Mouse (Mus musculus) embryonic facial prominence, embryonic 10.5 days (tissue): ENCODE data around the gene Sult1b1. TPM values are rescaled to one million over a fixed set of nuclear protein-coding genes. Genes with fewer than 3 reads are reported as not detected.

ENCODE experiments used
- DNase-seq: peaks from one replicate; pipeline ENCODE4 v3.0.0-alpha.2; 2017; ENCODE audit warnings: low spot score
- H3K27ac ChIP-seq: fragments of 300-500 bp; sonication (generic); replicated peaks from 2 replicates; pipeline ENCODE4 v1.5.1; 2016; ENCODE audit warnings: mild to moderate bottlenecking
- H3K27me3 ChIP-seq: fragments of 300-500 bp; sonication (generic); replicated peaks from 2 replicates; pipeline ENCODE4 v1.6.1; 2016; ENCODE audit warnings: low read depth, mild to moderate bottlenecking; ENCODE audit not compliant: poor library complexity, severe bottlenecking
- H3K36me3 ChIP-seq: fragments of 300-500 bp; sonication (generic); replicated peaks from 2 replicates; pipeline ENCODE4 v1.6.1; 2016; ENCODE audit warnings: mild to moderate bottlenecking, moderate library complexity
- H3K4me1 ChIP-seq: fragments of 300-500 bp; sonication (generic); 2 replicates; pipeline ENCODE4 v1.6.1; 2016
- H3K4me3 ChIP-seq: fragments of 300-500 bp; sonication (generic); 2 replicates; pipeline ENCODE4 v1.5.1; 2016; ENCODE audit warnings: mild to moderate bottlenecking, moderate library complexity
- H3K9me3 ChIP-seq: fragments of 300-500 bp; sonication (generic); 2 replicates; pipeline ENCODE4 v1.6.1; 2016; ENCODE audit warnings: mild to moderate bottlenecking
- WGBS: fragments of 180-500 bp; shearing (Covaris S2); methylation state at CpG from one replicate; pipeline ENCODE4 v1.1.7; 2016; 5-methylcytosine and 5-hydroxymethylcytosine counted together
- polyA plus RNA-seq: library from polyadenylated mRNA; unstranded; fragments of >200 nt; fragmentation: Nextera tagmentation; extraction: Ambion mirVana; gene quantifications from 2 replicates; pipeline ENCODE4 v1.2.1, GENCODE M21; 2016

The Sult1b1 gene
- 0.20 TPM in 1 of 2 replicates, not detected in the other for polyA plus RNA-seq

DNA sequence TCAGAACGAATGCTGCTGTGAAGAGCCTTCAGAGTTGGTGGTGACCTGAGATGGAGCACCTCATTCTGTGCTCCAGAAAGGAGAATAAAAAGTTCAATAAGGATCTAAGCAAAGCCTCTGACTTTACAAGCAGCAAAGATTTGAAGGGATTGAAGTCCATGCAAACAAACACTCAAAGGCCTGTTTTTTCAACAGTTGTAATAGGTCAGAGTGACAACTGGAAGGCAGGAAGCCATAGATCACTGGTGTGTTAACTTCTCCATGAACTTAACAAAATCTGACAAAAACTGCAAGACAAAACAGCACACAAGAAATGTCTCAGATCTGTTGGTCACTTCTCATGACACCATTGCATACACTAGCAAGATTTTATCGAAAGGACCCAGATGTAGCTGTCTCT is at the start of gene Sult1b1:
Gene Sult1b1 (minus strand): TSS at position 85 of the 400 bp plus-strand sequence.
- Histone ChIP-seq H3K9me3 (no peaks in the 10 kb centered on the region), H3K27ac (no peak within 1 kb of the TSS), H3K4me1 (no peaks in the 10 kb centered on the region), H3K27me3 (no peaks in the 10 kb centered on the region), H3K36me3 (no peaks in the 10 kb centered on the region), H3K4me3 (no peak within 1 kb of the TSS)
- DNase-seq = no peak
- 91% methylated on average over 2 of the region's 2 CpGs for WGBS

DNA sequence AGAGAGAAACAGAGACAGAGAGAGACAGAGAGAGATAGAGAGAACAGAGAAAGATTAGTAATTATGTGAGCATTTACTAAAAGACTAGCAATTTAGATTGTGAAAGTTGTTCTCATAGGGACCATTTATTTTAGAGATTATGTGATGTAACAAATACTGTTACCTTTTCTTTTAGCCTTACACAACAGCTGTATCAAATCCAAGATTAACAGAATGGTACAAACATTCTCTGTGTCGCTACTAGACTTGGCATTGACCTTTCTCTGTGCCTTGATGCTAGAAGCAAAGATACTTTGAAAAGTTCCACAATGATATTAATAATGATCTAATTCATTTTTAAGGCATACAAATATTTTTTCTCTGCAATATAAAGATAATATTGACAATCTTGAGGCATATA is 42.4 kb upstream of the Sult1b1 start:
- no peaks in the 10 kb centered on the region for H3K4me1 ChIP-seq
- no peaks in the 10 kb centered on the region for H3K9me3 ChIP-seq
- 90% methylated on average over 1 of the region's 1 CpGs for WGBS
- no peaks in the 10 kb centered on the region for H3K27me3 ChIP-seq
- no peak overlapping the region for H3K27ac ChIP-seq
- no peak for DNase-seq
- no peak overlapping the region for H3K4me3 ChIP-seq
- no peaks in the 10 kb centered on the region for H3K36me3 ChIP-seq

DNA sequence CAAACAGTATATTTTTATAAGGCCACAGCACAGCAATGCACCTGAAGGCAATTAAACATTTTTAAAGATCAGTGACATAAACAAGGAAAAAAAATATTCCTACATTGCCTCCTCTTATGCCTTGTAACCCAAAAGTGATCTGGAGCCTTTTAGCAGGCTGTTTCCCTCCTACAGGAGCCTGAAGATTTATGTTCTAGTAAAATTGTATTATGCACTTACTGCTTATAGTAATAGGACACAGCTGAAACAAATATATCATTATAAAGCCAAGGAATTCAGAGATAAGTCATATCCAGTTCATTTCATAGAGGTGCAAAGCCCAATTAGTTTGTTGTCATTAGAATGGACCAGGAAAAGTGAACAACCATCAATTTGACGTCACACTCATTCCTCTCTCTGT is 36.2 kb upstream of the Sult1b1 start:
- H3K9me3 ChIP-seq = no peaks in the 10 kb centered on the region
- no peak overlapping the region for H3K27ac ChIP-seq
- H3K27me3 ChIP-seq = no peaks in the 10 kb centered on the region
- no peaks in the 10 kb centered on the region for H3K4me1 ChIP-seq
- 55% methylated on average over 1 of the region's 1 CpGs for WGBS
- no peak for DNase-seq
- no peak overlapping the region for H3K4me3 ChIP-seq
- no peaks in the 10 kb centered on the region for H3K36me3 ChIP-seq

DNA sequence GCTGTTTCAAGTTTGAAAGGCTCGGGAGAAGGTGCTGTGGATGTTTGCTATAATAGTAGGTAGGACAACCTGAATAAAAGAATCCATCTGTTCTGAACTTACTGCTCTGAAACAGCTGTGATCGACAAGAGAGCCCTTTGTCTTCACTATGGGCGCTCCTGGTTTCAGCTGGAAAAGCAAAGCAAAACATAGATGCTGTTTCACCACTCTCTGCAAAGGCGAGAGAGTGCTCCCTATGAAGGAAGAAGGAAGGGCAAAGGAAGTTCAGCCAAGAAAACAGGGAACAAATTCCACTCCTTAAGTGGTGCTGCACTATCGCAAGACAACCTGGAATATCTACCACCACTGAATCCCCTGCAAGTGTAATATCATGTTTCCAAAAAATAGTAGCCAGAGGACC is 35.5 kb upstream of the Sult1b1 start:
- H3K9me3 ChIP-seq = no peaks in the 10 kb centered on the region
- WGBS = 36% methylated on average over 5 of the region's 5 CpGs
- DNase-seq = peak; percentile 15
- H3K27me3 ChIP-seq = no peaks in the 10 kb centered on the region
- H3K4me3 ChIP-seq = no peak overlapping the region
- no peak overlapping the region; the same call in 1 of the 2 replicates for H3K27ac ChIP-seq
- H3K36me3 ChIP-seq = no peaks in the 10 kb centered on the region
- H3K4me1 ChIP-seq = no peaks in the 10 kb centered on the region

DNA sequence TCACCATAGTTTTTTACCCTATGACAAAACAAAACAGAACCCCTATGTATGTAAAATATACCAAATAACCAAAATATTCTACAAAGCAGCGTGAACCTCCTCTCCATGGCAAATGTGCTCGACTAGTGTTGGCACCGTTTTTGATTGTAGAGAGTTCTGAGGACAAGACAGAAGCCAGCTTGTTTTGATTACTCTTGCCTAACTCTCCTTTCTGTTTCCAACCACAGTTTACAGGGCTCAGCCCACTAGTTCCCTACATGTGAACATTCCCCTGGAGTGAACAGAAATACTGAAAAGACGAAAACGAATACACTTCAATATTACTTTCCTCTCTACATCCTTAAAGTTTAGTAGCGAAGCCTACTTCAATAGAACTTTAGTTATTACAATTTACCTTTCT is 34.8 kb upstream of the Sult1b1 start:
- H3K27ac ChIP-seq = no peak overlapping the region

DNA sequence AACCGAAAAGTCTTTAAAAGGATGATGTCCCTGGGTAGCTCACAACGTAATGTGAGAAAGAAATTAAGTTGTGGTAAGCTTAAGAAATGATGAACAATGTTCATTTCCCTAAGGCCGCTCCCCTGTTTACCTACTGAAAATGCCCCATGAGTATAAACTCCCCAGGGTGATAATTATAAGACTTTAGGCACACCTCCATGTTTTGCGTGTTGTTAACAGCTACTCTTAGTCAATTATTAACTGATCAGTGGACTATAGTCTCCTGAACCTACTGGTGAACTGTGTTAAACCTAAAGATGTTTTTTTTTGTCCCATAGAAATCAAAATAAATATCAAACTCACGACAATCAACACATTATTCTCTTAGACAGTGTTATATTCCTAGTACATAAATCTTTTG is 30.9 kb upstream of the Sult1b1 start, which contains the start of gene Sult1d1:
Gene Sult1d1 (minus strand): TSS at position 183 of the 400 bp plus-strand sequence.
- Histone ChIP-seq H3K27me3 (no peaks in the 10 kb centered on the region), H3K4me1 (no peaks in the 10 kb centered on the region), H3K36me3 (no peaks in the 10 kb centered on the region), H3K4me3 (no peak within 1 kb of the TSS), H3K27ac (no peak within 1 kb of the TSS), H3K9me3 (no peaks in the 10 kb centered on the region)
- no peak for DNase-seq
- 88% methylated on average over 5 of the region's 5 CpGs for WGBS

More for the DNA sequence above, 34.8 kb upstream of the Sult1b1 start:
- WGBS = 73% methylated on average over 6 of the region's 6 CpGs
- H3K4me3 ChIP-seq = no peak overlapping the region
- H3K9me3 ChIP-seq = no peaks in the 10 kb centered on the region
- no peaks in the 10 kb centered on the region for H3K36me3 ChIP-seq
- no peaks in the 10 kb centered on the region for H3K4me1 ChIP-seq
- H3K27me3 ChIP-seq = no peaks in the 10 kb centered on the region
- no peak for DNase-seq

DNA sequence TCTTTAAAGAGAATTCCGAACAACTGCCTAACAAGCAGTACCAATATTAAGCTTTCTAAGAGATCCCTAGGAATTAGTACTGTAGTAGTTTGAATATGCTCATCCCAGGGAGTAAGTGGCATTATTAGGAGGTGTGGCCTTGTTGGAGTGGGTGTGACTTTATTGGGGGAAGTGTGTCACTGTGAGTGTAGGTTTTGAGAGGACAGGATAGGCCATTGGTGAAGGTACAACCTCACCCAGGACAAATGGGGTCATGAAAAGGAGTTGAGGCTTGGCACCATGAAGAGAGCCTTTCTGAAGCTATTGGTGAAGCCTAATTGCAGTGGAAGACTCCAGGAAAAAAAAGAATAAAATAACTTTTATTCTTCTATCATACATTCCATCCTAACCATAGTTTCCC is 29.3 kb upstream of the Sult1b1 start:
- no peaks in the 10 kb centered on the region for H3K4me1 ChIP-seq
- H3K36me3 ChIP-seq = no peaks in the 10 kb centered on the region
- H3K27ac ChIP-seq = no peak overlapping the region
- no peaks in the 10 kb centered on the region for H3K27me3 ChIP-seq
- no peak overlapping the region for H3K4me3 ChIP-seq
- H3K9me3 ChIP-seq = no peaks in the 10 kb centered on the region
- WGBS = 89% methylated on average over 1 of the region's 1 CpGs
- DNase-seq = no peak

DNA sequence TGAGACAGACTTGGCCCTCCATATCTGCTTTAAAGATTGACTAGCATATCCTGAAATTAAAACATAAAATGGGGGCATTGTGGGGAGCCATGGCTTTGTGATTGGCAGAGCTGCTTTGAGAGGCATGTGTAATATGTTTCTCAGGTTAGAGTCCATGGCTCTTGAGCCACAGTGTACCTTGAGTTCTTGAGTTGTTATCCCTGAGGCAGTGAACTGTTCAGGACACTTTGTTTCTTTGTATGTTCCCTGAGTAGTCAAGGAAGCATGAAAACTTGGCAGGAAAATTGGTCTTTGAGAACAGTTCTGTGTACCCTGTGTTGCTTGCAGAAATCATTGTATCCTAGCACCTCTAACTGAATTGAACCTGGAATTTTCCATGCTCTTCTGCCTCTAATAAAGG is 25.0 kb upstream of the Sult1b1 start:
- Histone ChIP-seq H3K27ac (no peak overlapping the region), H3K4me1 (no peaks in the 10 kb centered on the region), H3K27me3 (no peaks in the 10 kb centered on the region), H3K4me3 (no peak overlapping the region), H3K36me3 (no peaks in the 10 kb centered on the region), H3K9me3 (no peaks in the 10 kb centered on the region)
- DNase-seq = no peak

DNA sequence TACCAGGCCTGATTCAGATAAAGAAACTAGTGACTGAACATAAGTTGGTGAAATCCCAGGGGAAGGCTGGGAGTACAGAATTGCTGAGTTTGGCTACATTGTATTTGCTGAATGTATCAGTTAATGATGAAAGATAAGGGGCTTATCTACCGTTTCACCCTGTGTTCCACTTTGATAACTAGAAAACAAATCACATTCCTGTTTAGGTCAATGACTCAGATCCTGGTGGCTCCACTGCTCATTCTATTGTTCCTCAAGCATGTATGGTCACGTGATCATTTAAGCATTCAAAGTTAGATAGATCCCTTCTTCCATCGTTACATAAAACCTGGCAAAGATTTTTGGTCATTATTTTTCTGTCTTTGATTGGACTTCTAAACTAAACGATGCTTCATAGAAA is 24.5 kb upstream of the Sult1b1 start:
- 80% methylated on average over 4 of the region's 4 CpGs for WGBS
- no peak for DNase-seq
- no peaks in the 10 kb centered on the region for H3K36me3 ChIP-seq

DNA sequence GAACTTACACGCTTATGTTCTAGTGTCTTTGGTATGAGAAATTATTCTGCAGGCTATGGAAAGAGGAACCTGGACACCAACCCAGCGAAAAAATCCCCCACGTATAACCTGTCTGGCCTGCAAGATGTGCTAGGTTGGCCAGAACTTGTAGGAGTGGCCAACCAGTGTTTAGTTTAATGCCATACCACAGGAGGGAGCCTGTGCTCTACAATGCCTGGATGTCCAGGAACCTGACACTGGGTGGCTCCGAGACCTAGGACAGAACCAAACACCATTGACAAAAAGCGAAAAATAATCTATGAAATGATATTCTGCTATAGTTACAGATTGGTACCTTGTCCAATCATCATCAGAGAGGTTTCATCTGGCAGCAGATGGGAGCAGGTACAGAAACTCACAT is 22.1 kb upstream of the Sult1b1 start:
- no peak overlapping the region for H3K27ac ChIP-seq
- DNase-seq = no peak
- no peak overlapping the region for H3K4me3 ChIP-seq
- H3K36me3 ChIP-seq = no peaks in the 10 kb centered on the region
- no peaks in the 10 kb centered on the region for H3K9me3 ChIP-seq
- no peaks in the 10 kb centered on the region for H3K4me1 ChIP-seq
- WGBS = 75% methylated on average over 5 of the region's 5 CpGs
- no peaks in the 10 kb centered on the region for H3K27me3 ChIP-seq

More for the DNA sequence above, 24.5 kb upstream of the Sult1b1 start:
- Histone ChIP-seq H3K4me1 (no peaks in the 10 kb centered on the region), H3K9me3 (no peaks in the 10 kb centered on the region), H3K4me3 (no peak overlapping the region), H3K27ac (no peak overlapping the region), H3K27me3 (no peaks in the 10 kb centered on the region)

DNA sequence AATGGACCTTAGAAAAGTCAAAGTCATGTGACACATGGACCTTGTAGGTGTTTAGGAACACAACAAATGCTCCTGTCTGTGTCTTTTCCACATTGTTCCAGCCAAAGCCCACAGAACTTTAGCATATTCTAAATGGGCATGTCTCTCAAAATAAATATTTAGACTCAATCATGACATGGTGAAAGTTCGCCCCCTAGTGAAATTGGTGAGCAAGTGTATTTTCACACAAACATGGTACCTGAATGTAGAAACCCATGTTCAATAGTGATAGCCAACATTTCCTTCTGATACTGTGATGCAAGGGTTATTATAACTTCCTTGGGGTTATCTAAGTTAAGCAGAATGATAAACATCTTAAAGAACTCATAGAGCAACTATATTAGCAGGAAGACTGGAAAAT is 12.9 kb upstream of the Sult1b1 start:
- H3K27ac ChIP-seq = no peak overlapping the region
- WGBS = 33% methylated on average over 1 of the region's 1 CpGs

DNA sequence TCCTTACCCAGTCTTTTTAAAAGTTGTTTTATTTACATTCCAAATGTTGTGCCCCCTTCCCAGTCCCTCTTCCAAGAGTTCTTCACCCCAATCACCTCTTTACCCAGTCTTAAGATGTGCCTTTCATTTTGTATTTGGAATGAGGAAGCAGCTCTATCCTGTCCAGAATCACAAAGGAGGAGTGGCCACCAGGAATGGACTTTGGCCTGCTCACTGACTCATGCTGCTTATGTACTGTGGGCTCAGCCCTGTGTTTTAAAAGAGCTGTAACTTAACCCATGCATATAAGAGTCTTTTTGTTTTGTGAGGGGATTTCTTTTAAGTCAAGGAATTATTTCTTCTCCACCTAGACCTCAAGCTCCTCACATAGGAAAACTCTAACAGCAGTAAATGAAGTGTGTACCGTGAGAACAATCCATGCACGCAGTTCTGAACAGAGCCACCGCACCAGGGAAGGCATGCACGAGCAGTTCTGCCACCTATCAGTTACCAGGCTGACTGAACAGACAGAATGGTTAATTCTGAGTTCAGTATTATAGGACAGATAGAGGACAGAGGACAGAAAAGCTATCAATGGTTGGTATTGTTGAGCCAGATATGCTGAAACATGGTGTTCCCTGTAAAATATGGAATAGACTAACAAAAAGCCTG is 1.9 kb downstream of the Sult1b1 start:
- Histone ChIP-seq H3K9me3 (no peaks in the 10 kb centered on the region), H3K4me1 (no peaks in the 10 kb centered on the region), H3K27ac (no peak overlapping the region), H3K27me3 (no peaks in the 10 kb centered on the region), H3K36me3 (no peaks in the 10 kb centered on the region), H3K4me3 (no peak overlapping the region)
- 62% methylated on average over 4 of the region's 4 CpGs for WGBS
- DNase-seq = no peak

More for the DNA sequence above, 12.9 kb upstream of the Sult1b1 start:
- Histone ChIP-seq H3K27me3 (no peaks in the 10 kb centered on the region), H3K36me3 (no peaks in the 10 kb centered on the region), H3K9me3 (no peaks in the 10 kb centered on the region), H3K4me1 (no peaks in the 10 kb centered on the region), H3K4me3 (no peak overlapping the region)
- no peak for DNase-seq

DNA sequence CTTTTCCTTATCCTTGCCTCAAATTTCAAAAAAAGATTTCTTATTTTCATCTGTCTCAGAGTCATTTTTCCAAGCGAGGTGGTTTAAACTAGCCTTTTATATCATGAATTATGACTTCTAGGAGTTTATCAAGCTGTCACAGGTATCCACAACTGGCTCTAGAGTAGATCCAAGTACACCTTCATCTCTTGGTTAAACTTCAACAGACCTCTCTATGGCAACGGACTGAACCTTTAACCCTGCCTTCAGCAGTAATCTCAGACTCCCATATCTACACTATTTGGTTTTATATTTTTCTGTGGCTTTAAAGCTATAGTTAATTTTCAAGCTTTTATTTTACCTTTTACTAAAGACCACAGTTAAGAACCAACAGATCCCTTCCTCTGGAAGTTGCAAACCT is 5.7 kb downstream of the Sult1b1 start:
- H3K9me3 ChIP-seq = no peaks in the 10 kb centered on the region
- no peaks in the 10 kb centered on the region for H3K36me3 ChIP-seq
- H3K27me3 ChIP-seq = no peaks in the 10 kb centered on the region
- DNase-seq = no peak
- H3K4me1 ChIP-seq = no peaks in the 10 kb centered on the region
- H3K4me3 ChIP-seq = no peak overlapping the region
- H3K27ac ChIP-seq = no peak overlapping the region
- WGBS = 76% methylated on average over 2 of the region's 2 CpGs
